Mouse (Mus musculus): ENCODE data around the gene Trim31. TPM values are rescaled to one million over a fixed set of nuclear protein-coding genes. Genes with fewer than 3 reads are reported as not detected.
A peak's percentile ranks its signal among the peaks of the same experiment; 100 is the strongest.

The Trim31 gene
- not detected in 2 replicates for polyA plus RNA-seq (2016; fragmentation: Nextera tagmentation; extraction: Ambion mirVana)

DNA sequence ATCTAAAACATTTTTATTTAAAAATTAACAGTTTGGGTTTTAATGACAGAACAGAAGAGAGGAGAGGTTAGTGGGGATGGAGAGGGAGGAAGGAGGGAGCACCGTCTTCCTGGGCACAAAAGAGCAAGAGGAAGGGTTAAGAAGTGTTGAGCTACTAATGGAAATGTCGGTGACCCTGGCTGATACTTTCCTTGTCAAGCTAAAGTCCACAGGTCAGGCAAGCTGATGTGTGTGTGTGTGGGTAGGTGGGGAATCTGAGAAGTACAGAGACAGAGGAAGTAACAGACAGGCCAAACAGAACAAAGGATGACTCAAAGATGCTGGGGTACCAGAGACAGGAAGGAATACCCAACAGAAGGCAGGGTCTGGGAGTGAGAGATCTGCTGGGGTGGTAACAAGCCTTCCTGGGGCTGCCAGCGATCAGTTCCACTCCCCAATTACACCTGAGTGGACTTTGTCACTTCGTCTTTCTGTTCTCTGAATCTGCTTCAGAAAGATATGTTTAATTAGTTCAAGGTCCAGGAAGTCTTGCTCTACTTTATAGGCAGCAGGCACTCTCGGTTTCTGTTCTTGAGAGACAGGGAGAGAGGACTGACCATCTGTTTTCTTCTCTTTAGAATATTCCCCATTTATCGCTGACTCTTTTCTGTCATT is at the start of gene Trim31:
TSS of gene Trim31 (plus strand) at position 567 of the 654 bp plus-strand sequence.
- Histone ChIP-seq H3K4me2 (no peak within 1 kb of the TSS), H3K27me3 (replicated peaks) (0 out of 2 replicates have a peak, but pooled peaks cover 6% of the 10 kb centered on the region), H3K27ac (ENCODE audit: poor library complexity, severe bottlenecking) (no peak within 1 kb of the TSS), H3K9me3 (replicated peaks) (no peaks in the 10 kb centered on the region), H3K4me1 (replicated peaks) (no peaks in the 10 kb centered on the region), H3K4me3 (no peak within 1 kb of the TSS), H3K36me3 (no peaks in the 10 kb centered on the region), H3K9ac (no peak within 1 kb of the TSS)
- no peak for ATAC-seq (ENCODE audit: insufficient number of reproducible peaks, low FRiP score)
- 57% methylated on average over 6 of the region's 6 CpGs for WGBS

DNA sequence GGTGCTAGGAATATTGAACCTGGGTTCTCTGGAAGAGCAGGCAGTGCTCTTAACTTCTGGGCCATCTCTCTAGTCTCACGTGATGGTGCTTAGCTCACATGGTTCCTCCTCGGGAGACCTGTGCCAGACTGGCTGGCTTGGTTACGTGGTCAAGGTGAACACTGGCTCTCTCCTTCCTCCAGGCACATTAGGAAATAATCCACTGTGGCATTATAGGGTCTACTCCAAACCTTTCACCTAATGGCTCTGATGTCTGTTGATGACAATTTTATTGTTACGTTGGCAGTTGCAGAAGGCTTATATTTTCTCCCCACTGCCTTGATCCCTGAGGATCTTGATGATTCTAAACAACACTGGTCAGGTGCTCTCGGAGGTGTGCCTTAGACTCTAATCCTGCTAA is 49.0 kb upstream of the Trim31 start:
- peaks cover 41% of the 10 kb centered on the region for H3K36me3 ChIP-seq
- H3K4me2 ChIP-seq, result no peak overlapping the region
- H3K9ac ChIP-seq, result no peak overlapping the region
- peaks cover 15% of the 10 kb centered on the region for H3K4me1 ChIP-seq (replicated peaks)
- ATAC-seq (ENCODE audit: insufficient number of reproducible peaks, low FRiP score), result no peak
- H3K27ac ChIP-seq (ENCODE audit: poor library complexity, severe bottlenecking), result no peak overlapping the region
- no peak overlapping the region for H3K4me3 ChIP-seq
- H3K9me3 ChIP-seq (replicated peaks), result no peaks in the 10 kb centered on the region
- WGBS, result 78% methylated on average over 5 of the region's 5 CpGs
- H3K27me3 ChIP-seq (replicated peaks), result no peaks in the 10 kb centered on the region

DNA sequence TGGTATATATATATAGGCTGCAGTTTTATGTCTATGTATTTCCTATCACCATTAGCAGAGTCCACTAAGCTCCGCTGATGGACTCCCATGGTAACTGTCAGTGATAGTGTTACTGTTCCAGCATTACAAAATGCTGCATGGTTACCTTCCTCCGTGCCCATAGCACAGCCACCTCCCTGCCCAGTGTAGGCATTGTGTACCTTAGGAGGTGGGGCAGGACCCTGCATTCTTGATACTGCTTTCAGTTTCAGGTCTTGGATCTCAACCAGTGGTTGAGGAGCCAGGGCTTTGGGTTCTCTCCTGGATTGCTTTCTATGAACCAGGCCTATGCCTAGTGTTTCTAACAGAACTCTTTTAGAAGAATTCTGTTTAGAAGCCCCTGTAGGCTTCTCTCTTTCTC is 47.9 kb upstream of the Trim31 start:
- WGBS, result 85% methylated on average over 2 of the region's 2 CpGs
- H3K9ac ChIP-seq, result no peak overlapping the region
- peaks cover 8% of the 10 kb centered on the region for H3K4me1 ChIP-seq (replicated peaks)
- ATAC-seq (ENCODE audit: insufficient number of reproducible peaks, low FRiP score), result no peak
- H3K36me3 ChIP-seq, result peaks cover 51% of the 10 kb centered on the region
- no peaks in the 10 kb centered on the region for H3K27me3 ChIP-seq (replicated peaks)
- H3K4me3 ChIP-seq, result no peak overlapping the region
- no peak overlapping the region for H3K27ac ChIP-seq (ENCODE audit: poor library complexity, severe bottlenecking)
- no peak overlapping the region for H3K4me2 ChIP-seq
- H3K9me3 ChIP-seq (replicated peaks), result no peaks in the 10 kb centered on the region

DNA sequence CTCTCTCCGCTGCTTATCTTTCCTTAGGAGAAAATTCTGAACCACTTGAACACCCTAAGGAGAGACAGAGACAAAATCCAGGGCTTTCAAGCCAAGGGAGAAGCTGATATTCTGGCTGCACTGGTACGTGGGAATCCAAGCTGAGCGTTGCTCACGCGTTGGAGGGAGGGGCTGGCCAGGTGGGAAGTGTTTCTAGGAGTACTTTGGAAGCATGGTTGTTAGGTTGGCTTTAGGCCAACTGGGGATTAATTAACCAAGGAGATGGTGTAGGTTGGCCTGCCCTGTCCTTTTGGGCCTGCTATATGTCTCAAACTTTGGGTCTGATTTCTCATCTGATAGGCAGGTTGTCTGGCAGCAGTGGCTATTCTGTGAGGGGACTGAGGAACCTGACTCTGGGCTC is 46.7 kb upstream of the Trim31 start:
- 59% methylated on average over 5 of the region's 5 CpGs for WGBS
- H3K4me1 ChIP-seq (replicated peaks), result peaks cover 8% of the 10 kb centered on the region
- peaks cover 60% of the 10 kb centered on the region for H3K36me3 ChIP-seq
- H3K27me3 ChIP-seq (replicated peaks), result no peaks in the 10 kb centered on the region
- no peak overlapping the region for H3K4me3 ChIP-seq
- no peak for ATAC-seq (ENCODE audit: insufficient number of reproducible peaks, low FRiP score)
- no peak overlapping the region for H3K27ac ChIP-seq (ENCODE audit: poor library complexity, severe bottlenecking)
- H3K4me2 ChIP-seq, result no peak overlapping the region
- no peak overlapping the region for H3K9ac ChIP-seq
- no peaks in the 10 kb centered on the region for H3K9me3 ChIP-seq (replicated peaks)

DNA sequence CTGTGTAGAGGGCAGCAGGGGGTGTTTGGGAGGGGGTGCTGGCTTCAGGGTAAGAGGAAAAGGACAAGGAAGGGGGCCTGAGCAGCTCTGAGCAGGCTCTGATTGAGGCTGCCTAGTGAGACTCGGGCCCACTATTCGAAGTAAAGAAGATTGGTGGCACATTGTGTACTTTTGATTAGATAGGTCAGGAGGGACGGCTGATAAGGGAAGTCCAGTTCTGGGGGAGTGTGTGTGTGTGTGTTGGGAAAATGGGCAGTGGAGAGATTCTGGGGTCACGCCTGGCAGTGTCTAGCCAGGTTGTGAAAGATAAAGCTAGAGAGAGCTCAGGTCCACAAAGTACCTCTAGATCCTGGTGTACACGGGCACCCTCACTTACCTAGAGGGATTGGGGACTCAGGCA is 46.3 kb upstream of the Trim31 start:
- H3K4me2 ChIP-seq, result no peak overlapping the region
- H3K36me3 ChIP-seq, result peaks cover 62% of the 10 kb centered on the region
- no peak for ATAC-seq (ENCODE audit: insufficient number of reproducible peaks, low FRiP score)
- H3K27me3 ChIP-seq (replicated peaks), result no peaks in the 10 kb centered on the region
- no peaks in the 10 kb centered on the region for H3K9me3 ChIP-seq (replicated peaks)
- H3K4me3 ChIP-seq, result no peak overlapping the region
- peaks cover 8% of the 10 kb centered on the region for H3K4me1 ChIP-seq (replicated peaks)
- H3K27ac ChIP-seq (ENCODE audit: poor library complexity, severe bottlenecking), result no peak overlapping the region
- H3K9ac ChIP-seq, result no peak overlapping the region
- 42% methylated on average over 5 of the region's 5 CpGs for WGBS

DNA sequence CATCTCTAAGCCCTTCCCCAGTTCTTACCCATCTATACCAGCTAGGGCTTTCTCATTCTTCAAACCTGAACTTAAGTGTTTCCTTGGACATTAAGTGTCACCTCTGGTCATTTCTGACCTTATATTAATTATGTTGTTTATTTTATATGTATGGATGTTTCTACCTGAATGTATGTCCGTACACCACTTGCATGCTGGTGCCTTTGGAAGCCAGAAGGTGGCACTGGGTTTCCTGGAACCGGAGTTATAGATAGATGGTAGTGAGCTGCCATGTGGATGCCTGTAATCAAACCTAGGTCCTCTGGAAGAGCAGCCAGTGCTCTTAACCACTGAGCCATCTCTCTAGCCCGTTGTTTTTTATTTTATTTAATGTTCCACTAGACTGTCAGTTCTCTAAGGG is 42.4 kb upstream of the Trim31 start:
- peaks cover 90% of the 10 kb centered on the region for H3K36me3 ChIP-seq
- H3K9me3 ChIP-seq (replicated peaks), result no peaks in the 10 kb centered on the region
- WGBS, result 89% methylated on average over 3 of the region's 3 CpGs
- ATAC-seq (ENCODE audit: insufficient number of reproducible peaks, low FRiP score), result no peak
- H3K9ac ChIP-seq, result no peak overlapping the region
- H3K27ac ChIP-seq (ENCODE audit: poor library complexity, severe bottlenecking), result no peak overlapping the region
- peaks cover 8% of the 10 kb centered on the region for H3K4me1 ChIP-seq (replicated peaks)
- H3K4me2 ChIP-seq, result no peak overlapping the region
- no peak overlapping the region for H3K4me3 ChIP-seq
- H3K27me3 ChIP-seq (replicated peaks), result no peaks in the 10 kb centered on the region

DNA sequence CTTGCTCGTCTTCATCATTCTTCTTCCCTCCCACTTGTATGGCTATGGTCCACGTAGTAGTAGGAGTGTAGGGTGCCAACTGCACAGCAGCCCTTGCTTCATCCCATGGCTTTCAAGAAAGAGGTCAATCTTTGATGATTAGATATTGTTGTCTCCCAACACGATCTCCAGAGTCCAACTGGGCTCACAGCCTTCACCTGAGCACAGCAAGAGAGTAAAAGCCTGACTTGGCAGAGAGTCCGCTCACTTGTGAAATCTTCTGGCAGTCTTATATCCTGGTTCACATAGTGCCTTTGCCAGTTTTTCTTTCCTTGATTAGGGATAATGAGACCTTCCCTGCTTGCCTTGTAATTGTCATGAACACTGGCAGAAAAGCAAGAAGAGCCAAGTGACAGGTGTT is 41.7 kb upstream of the Trim31 start:
- no peak overlapping the region for H3K27ac ChIP-seq (ENCODE audit: poor library complexity, severe bottlenecking)
- H3K4me1 ChIP-seq (replicated peaks), result peaks cover 6% of the 10 kb centered on the region
- H3K9me3 ChIP-seq (replicated peaks), result no peaks in the 10 kb centered on the region
- H3K36me3 ChIP-seq, result peaks cover 83% of the 10 kb centered on the region
- no peak overlapping the region for H3K9ac ChIP-seq
- no peak overlapping the region for H3K4me3 ChIP-seq
- no peaks in the 10 kb centered on the region for H3K27me3 ChIP-seq (replicated peaks)
- no peak for ATAC-seq (ENCODE audit: insufficient number of reproducible peaks, low FRiP score)
- 93% methylated on average over 4 of the region's 4 CpGs for WGBS
- no peak overlapping the region for H3K4me2 ChIP-seq

DNA sequence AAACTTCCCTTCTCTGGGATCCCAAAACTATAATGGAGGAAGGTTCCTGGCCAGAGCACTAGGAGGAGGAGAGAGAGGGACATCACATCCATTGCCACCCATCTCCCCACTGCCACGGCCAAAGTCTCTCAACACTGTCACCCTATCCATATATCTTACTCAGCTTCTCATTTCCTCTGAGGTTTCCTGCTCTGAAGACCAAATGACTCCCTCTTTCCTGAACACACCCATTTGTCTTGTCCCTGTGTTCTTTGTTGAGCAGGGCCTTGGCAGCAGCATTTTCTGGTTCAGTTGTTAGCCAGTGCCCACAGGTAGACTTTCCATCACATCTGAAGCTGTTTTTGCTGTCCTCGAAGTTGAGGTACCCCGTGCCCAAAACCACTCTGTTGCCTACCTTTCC is 39.7 kb upstream of the Trim31 start:
- 78% methylated on average over 3 of the region's 3 CpGs for WGBS
- Histone ChIP-seq H3K27me3 (replicated peaks) (no peaks in the 10 kb centered on the region), H3K27ac (ENCODE audit: poor library complexity, severe bottlenecking) (no peak overlapping the region), H3K4me3 (no peak overlapping the region), H3K9ac (no peak overlapping the region), H3K36me3 (peaks cover 64% of the 10 kb centered on the region), H3K4me2 (no peak overlapping the region), H3K4me1 (replicated peaks) (no peaks in the 10 kb centered on the region), H3K9me3 (replicated peaks) (no peaks in the 10 kb centered on the region)
- ATAC-seq (ENCODE audit: insufficient number of reproducible peaks, low FRiP score), result no peak

DNA sequence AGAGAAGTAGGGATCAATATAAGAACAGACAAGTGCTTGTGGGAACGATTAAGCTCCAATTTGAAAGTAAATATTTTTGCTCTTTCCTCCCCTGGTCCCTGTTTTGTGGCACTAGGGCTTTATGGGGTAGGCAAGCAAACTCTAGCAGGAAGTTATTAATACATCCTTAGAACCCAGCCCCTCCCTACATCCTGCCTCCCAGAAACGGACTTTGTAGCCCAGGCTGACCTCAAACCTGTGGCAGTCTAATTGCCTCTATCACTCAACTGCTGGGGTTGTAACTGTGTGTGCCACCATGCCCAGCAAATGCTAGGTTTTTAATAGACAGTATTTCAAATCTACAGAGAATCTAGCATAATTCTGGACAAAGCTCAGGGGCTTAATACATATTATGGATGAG is 36.2 kb upstream of the Trim31 start:
- WGBS, result 65% methylated on average over 2 of the region's 2 CpGs
- Histone ChIP-seq H3K27me3 (replicated peaks) (peaks cover 22% of the 10 kb centered on the region), H3K9me3 (replicated peaks) (no peaks in the 10 kb centered on the region), H3K4me2 (no peak overlapping the region), H3K36me3 (peaks cover 31% of the 10 kb centered on the region), H3K27ac (ENCODE audit: poor library complexity, severe bottlenecking) (no peak overlapping the region), H3K9ac (no peak overlapping the region), H3K4me3 (no peak overlapping the region), H3K4me1 (replicated peaks) (peaks cover 2% of the 10 kb centered on the region)
- no peak for ATAC-seq (ENCODE audit: insufficient number of reproducible peaks, low FRiP score)

DNA sequence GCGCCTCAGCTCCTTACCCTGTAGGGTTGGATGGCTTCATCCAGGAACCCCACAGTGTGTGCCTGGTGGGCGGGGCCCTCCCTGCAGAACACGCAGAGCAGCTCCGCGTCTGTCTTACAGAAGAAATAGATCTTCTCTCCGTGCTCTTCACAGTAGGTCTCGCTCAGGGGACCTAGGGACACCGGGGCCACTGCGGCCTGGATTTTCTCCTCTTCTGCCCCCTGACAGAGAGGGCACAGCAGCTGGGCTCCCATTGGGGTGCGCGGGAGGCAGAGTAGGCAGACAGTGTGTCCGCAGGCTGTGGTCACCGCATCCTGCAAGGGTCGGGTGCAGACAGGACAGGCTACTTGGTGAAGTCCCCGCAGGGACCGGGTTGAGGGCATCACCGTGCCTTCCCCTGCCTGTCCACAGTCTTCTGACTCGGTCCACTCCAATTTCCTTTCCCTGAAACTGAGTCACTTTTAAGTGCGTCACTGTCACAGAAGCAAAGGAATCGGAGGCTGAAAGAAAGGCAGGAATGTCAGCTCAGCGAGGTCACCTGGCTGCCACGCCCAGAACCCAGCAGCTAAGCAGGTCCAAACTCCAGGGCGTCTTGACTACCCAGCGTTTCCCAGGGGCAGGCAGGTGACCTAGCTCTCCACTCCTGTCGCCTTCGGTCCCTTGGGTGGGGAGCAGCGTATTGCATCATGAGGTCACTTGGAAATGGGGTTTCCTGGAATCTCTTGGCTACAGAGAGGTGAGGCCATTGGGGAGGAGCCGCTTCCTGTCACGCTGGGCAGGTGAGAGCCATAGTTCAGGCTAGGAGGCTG is 31.0 kb upstream of the Trim31 start, which contains the start of gene Trim15:
TSS of gene Trim15 (minus strand) at position 492 of the 809 bp plus-strand sequence.
- peak; percentile 61; the same call in 1 of the 2 replicates for ATAC-seq (ENCODE audit: insufficient number of reproducible peaks, low FRiP score)
- Histone ChIP-seq H3K36me3 (no peaks in the 10 kb centered on the region), H3K27ac (ENCODE audit: poor library complexity, severe bottlenecking) (no peak within 1 kb of the TSS), H3K4me1 (replicated peaks) (peaks cover 4% of the 10 kb centered on the region), H3K9me3 (replicated peaks) (no peaks in the 10 kb centered on the region), H3K27me3 (replicated peaks) (peaks cover 37% of the 10 kb centered on the region), H3K9ac (no peak within 1 kb of the TSS), H3K4me3 (peak within 1 kb of the TSS; percentile 35), H3K4me2 (peak within 1 kb of the TSS; percentile 59)
- 14% methylated on average over 29 of the region's 29 CpGs for WGBS

DNA sequence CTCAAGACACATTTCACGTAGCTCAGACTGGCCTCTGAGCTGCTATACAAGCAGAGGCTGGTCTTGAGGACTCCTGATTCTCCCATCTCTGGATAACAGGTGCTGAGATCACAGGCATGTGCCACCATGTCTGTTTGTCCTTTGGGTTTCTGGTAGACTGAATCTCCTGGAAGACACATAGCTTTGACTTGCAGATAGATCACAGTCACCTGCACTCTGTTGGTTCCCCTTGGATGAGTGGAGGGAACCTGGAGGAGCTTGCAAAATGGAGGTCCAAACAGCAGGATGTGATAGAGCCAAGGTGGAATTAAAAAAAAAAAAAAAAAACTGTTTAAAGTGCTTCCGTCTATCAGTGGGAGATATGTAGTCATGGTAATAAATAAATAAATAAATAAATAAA is 29.1 kb upstream of the Trim31 start:
- no peak for ATAC-seq (ENCODE audit: insufficient number of reproducible peaks, low FRiP score)
- Histone ChIP-seq H3K36me3 (no peaks in the 10 kb centered on the region), H3K9ac (no peak overlapping the region), H3K9me3 (replicated peaks) (no peaks in the 10 kb centered on the region), H3K4me3 (no peak overlapping the region), H3K27ac (ENCODE audit: poor library complexity, severe bottlenecking) (peak overlapping the region; percentile 56; the same call in 1 of the 2 replicates), H3K27me3 (replicated peaks) (peaks cover 37% of the 10 kb centered on the region), H3K4me2 (no peak overlapping the region), H3K4me1 (replicated peaks) (peaks cover 4% of the 10 kb centered on the region)
- 59% methylated on average over 2 of the region's 2 CpGs for WGBS

Measured in heart, embryonic 12.5 days (tissue).